Mouse (Mus musculus) brain, embryonic 14.5 days (tissue): ENCODE measurements around the gene Crybg1. TPM values are rescaled to one million over a fixed set of nuclear protein-coding genes. Genes with fewer than 3 reads are reported as not detected.

Experiments
- DNase-seq: peaks from one replicate; pipeline ENCODE4 v3.0.0-alpha.2; 2011; ENCODE audit warnings: low read depth
- CTCF ChIP-seq: fragments of 200-500 bp; IDR thresholded peaks from 2 replicates; pipeline ENCODE4 v1.5.1; 2012; ENCODE audit warnings: inconsistent platforms, mild to moderate bottlenecking, moderate library complexity, borderline replicate concordance; ENCODE audit not compliant: insufficient read depth, insufficient read length; ENCODE audit errors: extremely low read depth
- POLR2A ChIP-seq: fragments of 200-500 bp; IDR thresholded peaks from 2 replicates; pipeline ENCODE4 v1.6.1; 2012; ENCODE audit warnings: mild to moderate bottlenecking, inconsistent platforms, borderline replicate concordance; ENCODE audit not compliant: poor library complexity, insufficient read depth, insufficient read length, severe bottlenecking; ENCODE audit errors: extremely low read depth
- polyA plus RNA-seq: library from polyadenylated mRNA; depleted of rRNA; stranded (reverse); fragments of >200 nt; gene quantifications from 2 replicates; pipeline ENCODE4 v1.2.3, GENCODE M21; 2012

Gene Crybg1
- polyA plus RNA-seq, 1 experiment: 0.36 TPM

- no peak for TF ChIP-seq POLR2A
- peak; percentile 60 for DNase-seq
These were observed 24.2 kb downstream of the Crybg1 start for GRCm38 (mm10) chr10:44124400-44124933.

- no peak for TF ChIP-seq CTCF
- TF ChIP-seq POLR2A: no peak
- peak; percentile 82 for DNase-seq
These were observed 30.0 kb downstream of the Crybg1 start for GRCm38 (mm10) chr10:44118616-44119015.

GRCm38 (mm10) chr10:44116796-44117195 lies 31.9 kb downstream of the Crybg1 start:
- TF ChIP-seq POLR2A (no peak), CTCF (no peak)
- no peak for DNase-seq

- TF ChIP-seq CTCF (no peak), POLR2A (no peak)
- DNase-seq: no peak
These were observed 34.0 kb downstream of the Crybg1 start for GRCm38 (mm10) chr10:44114611-44115010.

GRCm38 (mm10) chr10:44112005-44112675 lies 36.5 kb downstream of the Crybg1 start:
- no peak for DNase-seq
- TF ChIP-seq POLR2A: no peak
- no peak for TF ChIP-seq CTCF

- TF ChIP-seq POLR2A (no peak), CTCF (no peak)
- DNase-seq: no peak
These were observed 37.5 kb downstream of the Crybg1 start for GRCm38 (mm10) chr10:44111168-44111567.

GRCm38 (mm10) chr10:44110460-44110859 lies 38.2 kb downstream of the Crybg1 start:
- TF ChIP-seq POLR2A (no peak), CTCF (no peak)
- DNase-seq: no peak

GRCm38 (mm10) chr10:44094794-44095193 lies 53.9 kb downstream of the Crybg1 start:
- no peak for DNase-seq
- TF ChIP-seq CTCF (no peak), POLR2A (no peak)

GRCm38 (mm10) chr10:44091757-44092156 lies 56.9 kb downstream of the Crybg1 start:
- DNase-seq: no peak
- no peak for TF ChIP-seq POLR2A
- TF ChIP-seq CTCF: no peak

GRCm38 (mm10) chr10:44080351-44080750 lies 68.3 kb downstream of the Crybg1 start:
- TF ChIP-seq CTCF (no peak), POLR2A (no peak)
- no peak for DNase-seq

GRCm38 (mm10) chr10:44078799-44079521 lies 69.7 kb downstream of the Crybg1 start:
- no peak for DNase-seq
- no peak for TF ChIP-seq CTCF
- no peak for TF ChIP-seq POLR2A
